10 mouse cellular contexts compared by ENCODE assay signal in genomic region chr15:27905341-27905740, GRCm38 (mm10).
A peak's percentile ranks its signal among the peaks of the same experiment; 100 is the strongest.
DNase-seq lines count a peak whose midpoint lies in the region; ATAC-seq and TF ChIP-seq lines count a peak whose summit lies in the region.
"Had no signal": no experiment of that assay in that cellular context is flagged by ENCODE, and none has a peak within 500 bp of the region (broad histone marks: within the 10 kb centered on the region; RNA-seq: fewer than 3 reads in every experiment).

No protein-coding gene starts in this region.

- peak overlapping the region; percentile 41 for H3K4me2 ChIP-seq in heart, embryonic 15.5 days
- H3K4me2 ChIP-seq in myocyte (ENCODE audit: low read depth) = peak overlapping the region; percentile 55

- no peak overlapping the region for H3K4me3 ChIP-seq in heart, adult 2 months
- no peak overlapping the region for H3K4me3 ChIP-seq in heart, embryonic 10.5 days
- H3K4me3 ChIP-seq in heart, embryonic 15.5 days = peak overlapping the region; percentile 18; the same call in 1 of the 2 replicates
- H3K4me3 ChIP-seq in layer of hippocampus, adult 2 months = no peak overlapping the region
- H3K4me3 ChIP-seq in myocyte = no peak overlapping the region
- H3K4me3 ChIP-seq: neural tube, embryonic 12.5 days had no signal

- peaks cover 1% of the 10 kb centered on the region; the same call in 1 of the 2 replicates for H3K79me2 ChIP-seq in heart, adult 2 months (replicated peaks; ENCODE audit: control insufficient read depth, insufficient read depth, low read length)
- peaks cover 31% of the 10 kb centered on the region for H3K79me2 ChIP-seq in myocyte (ENCODE audit: control insufficient read depth, insufficient read depth)

- TF ChIP-seq POLR2A in heart, adult 2 months (IDR thresholded peaks at IDR 0.05; ENCODE audit: insufficient read depth, low read depth, low read length) = no peak
- no peak for TF ChIP-seq POLR2A in myocyte (IDR thresholded peaks at IDR 0.05; ENCODE audit: insufficient read length, low read depth)

- H3ac ChIP-seq in myocyte (ENCODE audit: control insufficient read depth, insufficient read length) = no peak overlapping the region

- H3K9ac ChIP-seq in heart, adult 2 months (ENCODE audit: low read depth, low read length) = no peak overlapping the region
- H3K9ac ChIP-seq in heart, embryonic 15.5 days = no peak overlapping the region
- H3K9ac ChIP-seq: neural tube, embryonic 12.5 days had no signal

- 0 out of 2 replicates have a peak, but pooled peaks have one; percentile 34 for ATAC-seq in common myeloid progenitor, adult 5-6 weeks (replicated peaks; ENCODE audit: low read depth, poor library complexity, severe bottlenecking)
- 0 out of 2 replicates have a peak, but pooled peaks have one; percentile 7 for ATAC-seq in heart, embryonic 15.5 days (replicated peaks; ENCODE audit: insufficient number of reproducible peaks, insufficient read depth, low FRiP score, low read depth)

- intact Hi-C loops in heart, adult 2 months (cut with DNase I) = no loop called here

- H3K4me1 ChIP-seq in heart, adult 2 months (ENCODE audit: control insufficient read depth, insufficient read depth, low read length) = peaks cover 7% of the 10 kb centered on the region
- peaks cover 57% of the 10 kb centered on the region for H3K4me1 ChIP-seq in heart, embryonic 10.5 days
- H3K4me1 ChIP-seq in heart, embryonic 15.5 days (replicated peaks) = peaks cover 43% of the 10 kb centered on the region

- 57% methylated on average over 6 of the region's 6 CpGs for WGBS in heart, adult 2 months
- 59% methylated on average over 6 of the region's 6 CpGs for WGBS in heart, embryonic 10.5 days
- 56% methylated on average over 6 of the region's 6 CpGs for WGBS in heart, embryonic 15.5 days

- H3K27me3 ChIP-seq in heart, adult 2 months (ENCODE audit: control insufficient read depth, insufficient read depth, low read length) = no peaks in the 10 kb centered on the region
- H3K27me3 ChIP-seq in heart, embryonic 10.5 days (ENCODE audit: insufficient read depth, poor library complexity, severe bottlenecking) = no peaks in the 10 kb centered on the region
- H3K27me3 ChIP-seq in heart, embryonic 15.5 days = no peaks in the 10 kb centered on the region
- H3K27me3 ChIP-seq in myocyte (ENCODE audit: control insufficient read depth, insufficient read depth, insufficient read length) = no peaks in the 10 kb centered on the region
- H3K27me3 ChIP-seq: neural tube, embryonic 12.5 days had no signal

- H3K27ac ChIP-seq in heart, adult 2 months = no peak overlapping the region
- H3K27ac ChIP-seq in heart, embryonic 10.5 days = no peak overlapping the region
- H3K27ac ChIP-seq in heart, embryonic 15.5 days = peak overlapping the region; percentile 62
- no peak overlapping the region for H3K27ac ChIP-seq in layer of hippocampus, adult 2 months
- H3K27ac ChIP-seq: neural tube, embryonic 12.5 days had no signal

- DNase-seq in heart, adult 2 months = peak in 1 of 2 experiments; percentile 74
- DNase-seq in heart, embryonic 10.5 days (ENCODE audit: low spot score) = no peak
- DNase-seq in ES-CJ7 (ENCODE audit: low read depth, low spot score) = peak; percentile 74
- peak; percentile 55 to 66 for DNase-seq in layer of hippocampus, adult 2 months (ENCODE audit: low spot score in 2 of 2)
- no peak for DNase-seq in spleen, adult 18-20 months

- H3K9me3 ChIP-seq in heart, embryonic 10.5 days = no peaks in the 10 kb centered on the region
- H3K9me3 ChIP-seq in heart, embryonic 15.5 days (replicated peaks) = no peaks in the 10 kb centered on the region
- H3K9me3 ChIP-seq: neural tube, embryonic 12.5 days had no signal

- H3K36me3 ChIP-seq in heart, adult 2 months (ENCODE audit: control insufficient read depth, insufficient read depth, low read length) = no peaks in the 10 kb centered on the region
- peaks cover 23% of the 10 kb centered on the region for H3K36me3 ChIP-seq in heart, embryonic 10.5 days
- H3K36me3 ChIP-seq in heart, embryonic 15.5 days = peaks cover 16% of the 10 kb centered on the region; the same call in 1 of the 2 replicates
- H3K36me3 ChIP-seq in myocyte (ENCODE audit: control insufficient read depth, insufficient read depth) = peaks cover 29% of the 10 kb centered on the region
- H3K36me3 ChIP-seq: G1E had no signal

- TF ChIP-seq CTCF in heart, adult 2 months (IDR thresholded peaks at IDR 0.05) = peak; percentile 75
- TF ChIP-seq CTCF in layer of hippocampus, adult 2 months (conservative IDR thresholded peaks at IDR 0.05) = peak; percentile 80

- no peak for TF ChIP-seq EP300 in heart, adult 2 months (IDR thresholded peaks at IDR 0.05; ENCODE audit: insufficient read depth, low read depth, low read length)

TF ChIP-seq in myocyte, 11 proteins besides CTCF, POLR2A, EP300 and RAD21:
- TF ChIP-seq REST (IDR thresholded peaks at IDR 0.05; ENCODE audit: insufficient read depth, insufficient read length) = no peak

Comparison
In these comparisons a context has a peak if more than half of its experiments do, and no peak if none do; other contexts are left out.
1. DNase-seq: peak in ES-CJ7 (single experiment) and layer of hippocampus, adult 2 months (2 of 2); none in heart, embryonic 10.5 days (single experiment) and spleen, adult 18-20 months (0 of 2).